Mouse (Mus musculus): ENCODE measurements around the gene Zar1. TPM values are rescaled to one million over a fixed set of nuclear protein-coding genes. Genes with fewer than 3 reads are reported as not detected.
A peak's percentile ranks its signal among the peaks of the same experiment; 100 is the strongest.
"Not testable (repeated sequence)": the region's sequence is repeated elsewhere in the genome, so short reads cannot be mapped to it uniquely, and the experiment has no call there.

Zar1 gene
- total RNA-seq (2014; fragmentation: Nextera tagmentation) = not detected in 2 replicates
- not detected in 2 replicates for total RNA-seq (2017)

DNA sequence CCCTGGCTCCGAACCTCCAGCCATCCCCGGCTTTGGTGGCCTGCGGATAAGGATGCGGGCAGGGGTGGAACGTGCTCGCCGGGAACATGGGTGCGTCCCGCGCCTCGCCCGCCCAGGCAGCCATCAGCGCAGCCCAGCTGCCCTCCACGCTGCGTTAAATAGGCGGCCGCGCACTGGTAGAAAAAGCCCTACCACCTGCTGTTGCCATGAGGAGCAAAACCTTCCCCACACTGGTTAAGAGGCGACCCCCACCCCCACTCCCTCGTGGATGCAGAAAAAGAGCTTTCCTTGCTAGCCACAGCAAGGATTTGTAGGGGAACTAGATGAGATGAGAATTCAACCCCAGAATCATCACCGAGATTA, at the start of gene Zar1:
TSS of gene Zar1 (minus strand) at position 285 of the 363 bp plus-strand sequence.
- not testable (repeated sequence) for ATAC-seq (replicated peaks; ENCODE audit: poor library complexity, severe bottlenecking)

DNA sequence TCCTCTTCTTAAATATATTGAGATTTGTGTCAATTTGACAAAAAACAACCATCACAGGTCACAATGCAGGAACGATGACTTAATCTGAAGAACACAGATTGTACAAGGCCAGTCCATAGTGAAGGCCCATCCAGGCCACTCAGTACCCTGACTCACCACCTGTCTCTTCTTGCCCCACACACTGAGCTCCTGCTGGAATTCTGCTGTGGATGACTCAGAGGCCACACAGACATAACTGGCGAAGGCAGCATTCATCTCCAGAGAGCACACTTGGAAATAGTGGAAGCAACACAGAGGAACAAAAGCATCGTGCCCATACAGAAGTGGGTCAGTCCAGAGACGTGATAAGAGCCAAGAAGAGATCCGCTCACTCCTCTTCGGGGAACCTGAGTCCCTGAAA, 49.0 kb upstream of the Zar1 start:
- ATAC-seq (replicated peaks; ENCODE audit: poor library complexity, severe bottlenecking) = no peak

DNA sequence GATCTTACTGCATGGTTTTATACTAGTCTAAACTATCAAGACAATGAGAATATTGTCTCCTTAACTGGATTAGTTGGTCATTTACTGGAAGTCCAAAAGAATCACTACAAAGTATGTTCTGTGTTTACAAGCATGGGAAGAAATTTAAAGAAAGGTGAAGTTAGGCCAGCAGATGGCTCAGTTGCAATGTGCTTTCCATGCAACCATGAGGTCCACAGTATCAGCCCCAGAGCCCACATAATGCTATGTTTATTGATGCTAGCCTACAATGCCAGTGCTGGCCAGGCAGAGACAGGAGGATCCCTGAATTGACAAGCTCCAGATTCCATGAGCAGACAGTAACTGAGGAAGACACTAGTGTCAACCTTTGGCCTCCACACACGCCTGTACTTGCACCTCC, 40.0 kb upstream of the Zar1 start:
- no peak for ATAC-seq (replicated peaks; ENCODE audit: poor library complexity, severe bottlenecking)

DNA sequence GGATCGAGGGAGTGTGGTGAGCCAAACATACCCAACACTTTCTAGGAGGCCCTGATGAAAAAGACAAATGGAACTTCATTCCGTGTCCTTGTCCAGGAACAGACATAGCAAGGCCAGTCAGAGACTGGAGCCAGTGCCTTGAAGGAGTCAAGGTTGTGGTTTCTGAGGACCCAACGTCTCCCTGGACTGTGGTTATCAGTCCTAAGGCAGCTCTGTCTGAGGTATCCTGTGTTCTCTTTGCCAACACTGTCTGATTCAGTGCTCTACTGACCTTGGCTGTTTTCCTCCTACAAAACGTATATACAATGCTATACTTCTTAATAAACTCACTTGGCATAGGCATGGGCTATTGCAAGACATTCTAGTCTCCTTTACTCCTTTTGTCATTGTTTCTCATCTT, 36.4 kb upstream of the Zar1 start:
- ATAC-seq (replicated peaks; ENCODE audit: poor library complexity, severe bottlenecking) = no peak

DNA sequence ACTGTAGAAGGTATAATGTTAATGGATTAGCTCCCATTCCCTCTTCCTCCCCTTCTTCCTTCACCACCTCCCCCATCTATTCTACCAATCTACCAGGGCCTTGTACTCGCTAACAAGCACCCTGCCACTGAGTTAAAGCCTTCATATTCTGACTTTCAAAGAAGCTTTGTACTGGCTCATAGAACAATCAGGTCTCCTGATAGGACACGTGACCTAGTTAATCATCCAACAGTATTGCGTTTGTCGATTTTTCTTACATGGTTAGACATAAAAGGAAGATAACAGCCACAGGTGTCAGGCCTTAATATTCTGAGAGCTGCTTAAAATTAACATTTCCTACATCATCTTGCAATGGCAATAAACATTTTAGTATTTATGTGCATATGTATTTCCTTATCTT, 22.1 kb upstream of the Zar1 start:
- ATAC-seq (replicated peaks; ENCODE audit: poor library complexity, severe bottlenecking) = no peak

DNA sequence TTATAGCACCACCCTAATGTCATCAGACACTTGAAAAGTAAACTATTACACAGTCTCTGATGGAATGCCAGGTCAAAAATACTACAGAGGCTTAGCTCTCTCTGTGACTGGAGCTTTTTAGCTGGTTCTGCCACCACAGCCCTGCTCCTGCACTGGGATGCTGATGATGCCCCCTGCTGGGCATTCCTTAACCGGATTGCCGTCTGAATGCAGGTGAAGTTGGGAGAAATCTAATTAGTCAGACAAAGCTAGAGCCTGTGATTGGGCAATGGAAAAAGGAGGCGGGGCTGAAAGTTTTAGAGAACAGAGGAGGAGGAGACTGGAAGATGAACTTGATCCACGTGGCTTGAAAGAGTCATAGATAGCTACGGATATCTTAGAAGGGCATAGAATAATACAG, 20.0 kb upstream of the Zar1 start:
- ATAC-seq (replicated peaks; ENCODE audit: poor library complexity, severe bottlenecking) = peak; percentile 98

DNA sequence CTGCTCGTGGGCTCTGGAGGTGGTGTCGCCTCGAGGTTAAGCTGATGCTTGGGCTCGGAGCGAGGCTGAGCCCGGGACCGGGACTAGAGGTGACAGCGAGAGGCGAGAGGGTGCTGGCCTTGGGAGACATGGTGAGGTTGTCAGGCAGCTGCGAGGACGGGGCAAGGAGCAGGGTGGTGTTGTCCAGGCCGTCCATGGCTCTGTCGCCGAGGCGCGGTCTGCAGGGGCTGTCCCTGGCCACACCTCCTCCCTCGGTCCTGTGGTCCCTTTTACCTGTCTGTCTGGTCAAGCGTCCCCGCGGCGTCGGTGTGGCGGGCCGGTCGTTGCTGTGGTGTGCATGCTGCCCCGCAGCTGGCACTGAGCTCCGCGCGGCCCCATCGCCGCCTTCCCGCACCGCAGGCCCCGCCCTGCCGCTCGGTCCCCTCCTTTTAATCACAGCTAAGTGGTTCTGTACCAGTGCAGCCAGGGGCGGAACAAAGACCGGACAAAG, 6.2 kb upstream of the Zar1 start, which contains the start of gene Gm5868:
TSS of gene Gm5868 (minus strand) at position 360 of the 490 bp plus-strand sequence.
- ATAC-seq (replicated peaks; ENCODE audit: poor library complexity, severe bottlenecking) = peak; percentile 44

DNA sequence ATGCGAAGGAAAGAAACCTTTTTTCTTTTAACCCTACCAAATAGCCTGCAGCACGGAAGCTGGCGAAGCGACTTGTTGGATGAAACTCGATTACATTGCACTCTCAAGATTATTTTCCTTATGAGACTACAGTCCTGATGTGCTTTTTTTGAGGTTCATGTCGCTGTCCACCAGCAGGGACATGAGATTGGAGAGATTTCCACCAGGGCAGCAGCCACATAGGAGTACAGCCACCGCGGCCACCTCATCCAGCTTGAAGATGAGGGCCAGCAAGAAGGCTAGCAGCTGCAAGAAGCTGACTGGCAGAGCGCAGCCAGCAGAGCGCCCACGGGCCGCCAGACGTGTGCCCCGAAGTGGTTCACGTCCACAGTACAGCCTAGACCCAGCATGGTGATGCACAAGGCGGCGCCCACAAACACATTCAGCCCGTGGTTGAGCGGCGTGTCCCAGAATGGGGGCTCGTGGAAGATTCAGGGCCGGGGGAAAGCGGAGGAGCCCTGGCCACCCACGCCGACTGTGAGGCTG, 5.7 kb upstream of the Zar1 start:
- peak; percentile 13; the same call in 1 of the 2 replicates for ATAC-seq (replicated peaks; ENCODE audit: poor library complexity, severe bottlenecking)

DNA sequence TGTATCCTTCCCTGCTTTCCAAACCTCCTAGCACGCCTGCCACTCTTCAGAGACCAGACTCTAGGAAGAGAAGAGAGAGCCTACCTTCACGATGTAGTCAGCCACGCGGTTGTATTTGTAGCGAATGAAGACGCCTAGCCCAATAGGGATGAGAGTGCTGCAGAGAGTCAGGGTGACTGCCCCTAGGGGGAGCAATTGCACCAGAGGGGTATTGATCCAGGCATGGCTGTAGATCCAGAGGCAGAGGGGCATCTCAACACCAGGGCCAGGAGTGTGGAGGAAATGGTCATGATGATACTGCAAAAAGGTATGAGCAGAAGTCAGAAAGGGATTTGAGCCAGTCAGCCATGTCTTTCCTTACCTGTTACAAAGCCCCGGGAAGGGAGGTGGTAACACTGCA, 5.1 kb upstream of the Zar1 start:
- ATAC-seq (replicated peaks; ENCODE audit: poor library complexity, severe bottlenecking) = peak; percentile 70; the same call in 1 of the 2 replicates

DNA sequence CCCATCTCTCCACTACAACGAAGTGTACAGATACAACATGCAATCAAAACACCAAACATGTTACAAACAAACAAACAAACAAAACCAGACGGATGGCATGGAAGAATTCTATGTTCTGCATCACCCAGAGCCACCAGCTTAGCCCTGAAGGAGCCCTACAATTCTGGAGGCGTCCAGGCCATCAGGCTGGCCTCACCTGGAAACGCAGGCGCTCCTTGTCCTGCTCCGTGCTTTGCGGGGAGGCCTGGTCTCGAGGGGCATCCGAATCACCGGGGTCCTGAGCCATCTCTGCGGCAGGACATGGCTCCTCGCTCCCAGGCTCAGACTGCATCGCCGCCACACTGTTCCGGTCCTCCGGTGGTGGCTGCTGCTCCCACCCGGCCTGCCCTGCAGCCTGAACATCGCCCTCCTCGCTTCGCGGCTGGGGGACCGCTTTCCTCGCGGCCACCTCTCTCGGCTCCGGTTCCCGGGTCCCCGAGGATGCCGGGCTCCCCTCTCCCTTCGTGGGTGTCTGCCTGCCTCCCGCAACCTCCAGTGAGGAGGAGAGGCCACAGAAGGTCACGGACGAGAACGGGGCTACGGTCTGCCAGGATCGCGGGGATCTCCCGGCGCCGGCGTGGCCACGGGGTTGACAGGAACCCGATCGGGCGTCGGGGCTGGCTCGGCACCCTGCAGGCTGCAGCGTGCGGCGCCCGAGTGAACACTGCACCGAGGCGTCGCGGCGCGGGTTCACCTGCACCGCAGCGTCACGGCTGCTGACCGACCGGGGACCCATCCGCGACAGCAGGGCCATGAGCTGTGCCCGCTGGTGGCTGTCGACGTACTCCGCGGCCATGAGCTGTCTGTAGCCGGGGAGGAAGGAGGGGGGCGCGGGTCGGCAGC, 725 bp downstream of the Zar1 start:
- peak; percentile 69 for ATAC-seq (replicated peaks; ENCODE audit: poor library complexity, severe bottlenecking)

DNA sequence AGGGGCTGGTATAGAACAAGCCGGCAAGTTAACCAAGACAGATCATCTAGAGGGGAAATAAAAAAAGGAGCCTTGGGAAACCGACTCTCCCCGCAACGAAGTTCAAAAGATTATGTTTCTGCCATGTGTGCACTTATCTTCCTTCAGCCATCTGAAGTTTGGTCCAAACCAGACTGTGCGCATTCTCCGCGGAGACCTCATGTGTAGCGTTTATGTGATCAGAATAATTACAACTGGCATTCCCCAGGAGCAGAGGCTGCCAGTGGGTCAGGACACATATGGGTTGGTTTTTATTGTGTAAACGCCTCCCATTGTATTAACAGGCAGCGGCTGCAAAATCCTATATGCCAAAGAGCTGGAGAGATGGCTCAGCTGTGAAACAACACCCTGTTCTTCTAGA, 1.5 kb downstream of the Zar1 start:
- not testable (repeated sequence) for ATAC-seq (replicated peaks; ENCODE audit: poor library complexity, severe bottlenecking)

DNA sequence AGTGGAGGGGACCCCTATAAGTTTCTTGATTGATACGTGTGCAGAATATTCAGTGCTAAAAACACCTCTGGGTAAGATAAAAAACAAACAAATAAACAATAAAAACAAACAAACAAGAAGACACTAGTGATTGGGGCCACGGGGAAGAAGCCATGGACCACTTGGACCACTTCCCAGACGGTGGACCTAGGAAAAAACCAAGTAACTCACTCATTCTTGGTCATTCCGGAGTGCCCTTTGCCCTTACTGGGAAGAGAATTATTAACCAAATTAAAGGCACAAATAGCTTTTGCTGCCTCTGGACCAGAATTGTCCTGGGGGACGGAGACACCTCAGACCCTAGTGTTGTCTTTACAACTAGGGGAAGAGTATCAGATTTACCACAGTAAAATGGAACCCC, 15.4 kb downstream of the Zar1 start:
- ATAC-seq (replicated peaks; ENCODE audit: poor library complexity, severe bottlenecking) = no peak

DNA sequence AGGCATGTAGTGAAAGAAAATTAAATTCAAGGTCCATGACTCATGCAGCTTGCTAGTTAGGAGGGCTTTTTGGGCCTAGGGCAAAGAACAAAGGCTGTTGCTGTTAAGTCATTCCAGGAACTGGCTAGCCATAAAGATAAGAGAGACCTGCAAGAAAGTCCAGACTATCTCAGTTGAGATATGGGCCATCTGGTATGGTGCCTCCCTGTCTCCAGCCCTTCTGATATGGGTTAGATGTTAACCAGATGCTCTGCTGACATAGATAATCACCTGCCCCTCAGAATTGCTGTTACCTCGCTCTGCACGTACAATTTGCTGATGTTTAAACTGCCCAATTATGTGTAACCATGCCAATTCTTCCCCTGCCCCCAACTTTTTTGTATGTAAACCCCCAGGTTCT, 17.9 kb downstream of the Zar1 start:
- ATAC-seq (replicated peaks; ENCODE audit: poor library complexity, severe bottlenecking) = not testable (repeated sequence)

DNA sequence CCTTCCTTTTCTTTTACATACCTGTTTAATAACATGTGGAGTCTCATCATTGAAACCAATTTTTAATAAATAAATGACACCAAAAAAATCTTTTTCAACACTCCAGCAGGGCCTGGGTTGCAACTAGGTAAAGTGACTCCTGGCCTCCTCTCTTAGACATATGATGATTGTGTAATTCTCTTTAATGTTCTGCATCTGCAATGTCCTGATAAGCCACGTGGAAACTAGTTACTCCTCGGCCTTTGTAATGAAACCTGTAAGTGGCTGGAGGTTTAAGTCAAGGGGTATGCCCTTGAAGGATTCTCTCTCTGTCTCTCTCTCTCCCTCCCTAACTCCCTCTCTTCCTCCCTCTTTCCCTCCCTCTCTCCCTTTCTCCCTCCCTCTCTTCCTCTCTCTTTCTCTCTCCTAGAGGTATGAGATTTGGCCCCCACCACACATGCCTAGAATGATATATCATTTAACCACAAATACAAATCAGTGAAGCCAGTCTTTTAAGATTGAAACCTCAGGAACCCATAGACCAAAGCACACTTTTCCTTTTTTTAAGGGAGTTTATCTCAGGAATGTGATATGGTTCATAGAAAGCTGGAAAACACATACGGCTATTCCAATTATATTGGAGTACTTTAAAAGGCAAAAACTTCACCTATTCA, 20.0 kb downstream of the Zar1 start:
- ATAC-seq (replicated peaks; ENCODE audit: poor library complexity, severe bottlenecking) = peak; percentile 26; the same call in 1 of the 2 replicates

DNA sequence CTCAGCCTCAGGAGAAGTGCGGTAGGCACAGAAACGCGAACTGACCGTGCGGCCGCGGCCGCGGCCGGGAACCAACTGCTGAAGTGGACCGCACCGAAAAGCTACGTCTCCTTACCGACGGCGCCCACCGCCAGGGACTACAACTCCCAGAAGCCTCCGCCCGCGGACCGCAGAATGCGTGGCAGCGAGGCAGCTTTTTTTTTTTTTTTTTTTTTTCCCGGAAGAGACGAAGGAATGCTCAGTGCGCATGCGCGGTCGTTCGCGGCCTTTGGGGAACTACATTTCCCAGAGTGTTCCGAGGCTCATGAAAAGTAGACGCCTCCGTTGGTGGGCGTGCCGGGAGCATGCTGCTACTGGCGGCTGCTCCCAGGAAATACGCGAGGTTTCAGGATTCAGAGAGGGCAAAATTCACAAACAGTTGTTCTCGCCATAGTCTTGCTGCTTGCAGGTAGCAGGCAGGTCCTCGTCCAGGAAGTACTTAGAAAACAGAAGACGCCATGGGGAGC, 21.5 kb downstream of the Zar1 start, which contains the start of gene Nfxl1:
TSS of gene Nfxl1 (minus strand) at position 141 of the 506 bp plus-strand sequence.
- ATAC-seq (replicated peaks; ENCODE audit: poor library complexity, severe bottlenecking) = peak; percentile 89

DNA sequence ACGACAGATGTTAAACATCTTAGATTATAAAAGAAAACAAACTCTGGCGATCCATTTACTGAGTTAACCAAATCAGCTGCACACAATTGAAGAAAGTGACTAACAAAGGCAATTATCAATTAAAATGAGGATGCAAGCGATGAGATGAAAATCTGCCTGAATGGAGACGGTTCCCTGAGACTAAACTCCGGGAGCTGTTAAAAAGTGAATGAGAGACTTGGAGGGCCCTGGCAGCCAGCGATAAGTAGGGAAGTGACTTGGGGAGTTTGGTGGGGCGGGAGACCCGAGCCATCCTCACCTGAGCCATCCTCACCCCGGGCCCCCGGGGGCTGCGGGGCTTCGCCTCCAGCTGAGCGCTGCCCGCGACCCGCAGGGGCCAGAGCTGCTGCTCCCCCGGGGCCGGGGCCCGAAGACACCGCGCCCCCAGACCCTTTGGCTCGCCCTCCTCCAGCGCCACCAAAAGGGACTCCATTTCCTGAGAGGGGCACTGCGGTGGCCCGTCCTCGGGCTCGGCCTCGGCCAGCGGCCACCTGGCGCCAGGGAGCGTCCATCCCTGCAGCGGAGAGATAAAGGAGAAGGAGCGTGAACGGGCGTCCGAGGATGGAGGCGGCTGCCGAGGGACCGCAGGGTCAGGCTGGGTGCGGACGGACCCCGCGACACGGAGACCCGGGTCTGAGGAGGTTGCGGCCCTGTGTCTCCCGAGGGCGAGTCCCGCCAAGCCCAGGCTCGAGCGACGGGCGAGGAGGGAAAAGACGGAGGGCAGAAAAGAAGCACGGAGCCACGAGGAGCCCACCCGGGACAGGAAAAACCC, 22.1 kb downstream of the Zar1 start:
- peak; percentile 47 for ATAC-seq (replicated peaks; ENCODE audit: poor library complexity, severe bottlenecking)

DNA sequence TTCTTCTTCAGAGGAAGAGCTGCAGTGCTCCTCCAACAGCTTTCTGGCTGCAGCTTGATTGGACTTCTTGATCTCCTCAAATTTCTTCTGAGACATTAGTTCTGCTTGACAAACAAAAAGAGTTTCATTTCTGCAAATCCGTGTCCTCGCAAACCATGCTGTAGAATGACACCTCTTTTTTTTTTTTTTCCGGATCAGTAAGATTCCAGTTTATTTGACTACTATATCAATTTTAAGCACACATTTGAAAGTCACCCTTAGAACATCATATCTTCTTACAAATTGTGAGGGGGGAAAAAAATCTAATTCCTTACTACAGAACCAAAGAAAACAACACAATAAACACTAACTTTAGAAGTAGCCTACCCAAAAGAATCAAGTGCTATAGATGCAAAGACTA, 24.8 kb downstream of the Zar1 start:
- ATAC-seq (replicated peaks; ENCODE audit: poor library complexity, severe bottlenecking) = no peak

DNA sequence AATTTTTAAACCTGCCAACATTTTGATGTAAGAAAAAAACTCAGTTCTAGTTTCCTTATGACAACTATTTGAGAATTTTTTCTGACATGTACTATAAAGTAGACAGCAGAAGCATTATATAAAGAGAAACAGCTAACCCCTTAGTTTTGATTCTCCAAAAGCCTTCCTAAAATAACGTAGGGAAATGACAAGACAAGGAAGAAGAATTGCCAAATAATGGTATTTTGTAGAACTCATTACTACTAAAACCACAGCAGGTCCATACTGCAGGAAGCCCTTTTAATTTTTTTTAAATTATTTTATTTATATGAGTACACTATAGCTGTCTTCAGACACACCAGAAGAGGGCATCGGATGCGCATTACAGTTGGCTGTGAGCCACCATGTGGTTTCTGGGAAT, 29.8 kb downstream of the Zar1 start:
- peak; percentile 69 for ATAC-seq (replicated peaks; ENCODE audit: poor library complexity, severe bottlenecking)

DNA sequence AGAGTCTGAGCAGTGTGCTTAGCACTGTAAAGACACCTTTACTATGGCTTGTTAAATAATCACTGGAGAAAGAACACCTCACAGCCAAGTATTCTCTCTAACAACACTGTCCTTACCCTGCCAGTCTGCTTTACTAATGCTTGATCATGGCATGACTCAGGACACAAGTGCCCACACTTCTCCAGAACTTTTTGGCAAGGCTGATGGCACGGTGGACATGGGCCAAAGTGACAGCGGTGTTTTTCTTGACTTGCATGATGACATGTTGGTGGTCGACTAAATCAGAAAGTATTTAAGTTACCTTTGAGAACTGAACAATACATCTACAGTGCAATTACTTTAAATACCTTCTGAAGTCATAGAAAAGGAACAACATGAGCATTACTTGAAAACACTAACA, 52.2 kb downstream of the Zar1 start:
- ATAC-seq (replicated peaks; ENCODE audit: poor library complexity, severe bottlenecking) = no peak

All from granulocyte monocyte progenitor cell, adult 5-6 weeks (primary cell).